Mouse (Mus musculus): ENCODE measurements around the gene Ogfod3. TPM values are rescaled to one million over a fixed set of nuclear protein-coding genes. Genes with fewer than 3 reads are reported as not detected.

Gene Ogfod3
- polyA plus RNA-seq (2012; rRNA removed; ENCODE audit: low replicate concordance) = 18.2 and 19.4 TPM in 2 replicates

GRCm38 (mm10) chr11:121204161-121205006 is at the start of gene Ogfod3, which contains the start of gene Hexdc:
TSS of gene Ogfod3 (minus strand) at chr11:121204711.
TSS of gene Hexdc (plus strand) at chr11:121204433.

GRCm38 (mm10) chr11:121236564-121237344 is 32.2 kb upstream of the Ogfod3 start, which contains the start of gene Narf:
TSS of gene Narf (plus strand) at chr11:121237253.

GRCm38 (mm10) chr11:121229018-121229439 is 24.5 kb upstream of the Ogfod3 start, which contains the start of gene Cybc1:
TSS of gene Cybc1 (minus strand) at chr11:121229322.

GRCm38 (mm10) chr11:121159971-121160370 is 44.5 kb downstream of the Ogfod3 start, which contains the start of gene Uts2r:
TSS of gene Uts2r (plus strand) at chr11:121160271.

GRCm38 (mm10) chr11:121145865-121146264 is 58.6 kb downstream of the Ogfod3 start, which contains the start of gene Tex19.1:
TSS of gene Tex19.1 (plus strand) at chr11:121146143.

Other genes starting within 250 kb of the Ogfod3 start
- gene Csnk1d, start 213.4 kb downstream of the Ogfod3 start, polyA plus RNA-seq (2012; rRNA removed; ENCODE audit: low replicate concordance) = 33.6 and 40.6 TPM in 2 replicates
- 32.2 and 59.4 TPM in 2 replicates for gene Cd7, start 165.3 kb downstream of the Ogfod3 start, polyA plus RNA-seq (2012; rRNA removed; ENCODE audit: low replicate concordance)
- 107 and 277 TPM in 2 replicates for gene Sectm1b, start 141.1 kb downstream of the Ogfod3 start, polyA plus RNA-seq (2012; rRNA removed; ENCODE audit: low replicate concordance)
- 3.3 and 8.6 TPM in 2 replicates for gene Sectm1a, start 123.5 kb downstream of the Ogfod3 start, polyA plus RNA-seq (2012; rRNA removed; ENCODE audit: low replicate concordance)
- 0.08 and 0.18 TPM in 2 replicates for gene Tex19.2, start 86.0 kb downstream of the Ogfod3 start, polyA plus RNA-seq (2012; rRNA removed; ENCODE audit: low replicate concordance)
- not detected in 2 replicates for gene Tex19.1, start 58.6 kb downstream of the Ogfod3 start, polyA plus RNA-seq (2012; rRNA removed; ENCODE audit: low replicate concordance)
- gene Uts2r, start 44.4 kb downstream of the Ogfod3 start, polyA plus RNA-seq (2012; rRNA removed; ENCODE audit: low replicate concordance) = not detected in 2 replicates
- 21.6 and 29.7 TPM in 2 replicates for gene Hexdc, start 278 bp downstream of the Ogfod3 start, polyA plus RNA-seq (2012; rRNA removed; ENCODE audit: low replicate concordance)
- 13.3 and 14.8 TPM in 2 replicates for gene Cybc1, start 24.6 kb upstream of the Ogfod3 start, polyA plus RNA-seq (2012; rRNA removed; ENCODE audit: low replicate concordance)
- gene Narf, start 32.5 kb upstream of the Ogfod3 start, polyA plus RNA-seq (2012; rRNA removed; ENCODE audit: low replicate concordance) = 21.3 and 26.4 TPM in 2 replicates
- 15.5 and 25.4 TPM in 2 replicates for gene Foxk2, start 55.3 kb upstream of the Ogfod3 start, polyA plus RNA-seq (2012; rRNA removed; ENCODE audit: low replicate concordance)
- 19.7 and 21.2 TPM in 2 replicates for gene Wdr45b, start 149.7 kb upstream of the Ogfod3 start, polyA plus RNA-seq (2012; rRNA removed; ENCODE audit: low replicate concordance)
- 0.56 and 0.75 TPM in 2 replicates for gene Rab40b, start 183.5 kb upstream of the Ogfod3 start, polyA plus RNA-seq (2012; rRNA removed; ENCODE audit: low replicate concordance)
- gene Fn3krp, start 216.7 kb upstream of the Ogfod3 start, polyA plus RNA-seq (2012; rRNA removed; ENCODE audit: low replicate concordance) = 0.66 and 1.1 TPM in 2 replicates
- 0.40 and 0.41 TPM in 2 replicates for gene Fn3k, start 230.2 kb upstream of the Ogfod3 start, polyA plus RNA-seq (2012; rRNA removed; ENCODE audit: low replicate concordance)
- gene Tbcd, start 247.2 kb upstream of the Ogfod3 start, polyA plus RNA-seq (2012; rRNA removed; ENCODE audit: low replicate concordance) = 27.9 and 31.1 TPM in 2 replicates

Data from duodenum, adult 2 months (tissue).